Mouse (Mus musculus) layer of hippocampus, adult 8-10 months (tissue): ENCODE data around the gene Zbtb2. TPM values are rescaled to one million over a fixed set of nuclear protein-coding genes. Genes with fewer than 3 reads are reported as not detected.
"Not testable (repeated sequence)": the region's sequence is repeated elsewhere in the genome, so short reads cannot be mapped to it uniquely, and the experiment has no call there.

Experiments used
- DNase-seq, 2 experiments: peaks; one replicate each; pipeline ENCODE4 v3.0.0; 2022; ENCODE audit warnings: low spot score in 2 of 2
- total RNA-seq, 4 experiments: library from RNA; stranded (reverse); gene quantifications; 2 replicates each; pipeline ENCODE4 v1.2.4; 2022

Zbtb2 gene
- 10 to 100 TPM; 11.9 to 14.7 (median 13.0) TPM for total RNA-seq

- DNase-seq, result peak; percentile 54 to 58
These were observed at the start of gene Zbtb2 for GRCm38 (mm10) chr10:4387701-4388383. Gene Zbtb2 (minus strand): TSS chr10:4388108.

DNA sequence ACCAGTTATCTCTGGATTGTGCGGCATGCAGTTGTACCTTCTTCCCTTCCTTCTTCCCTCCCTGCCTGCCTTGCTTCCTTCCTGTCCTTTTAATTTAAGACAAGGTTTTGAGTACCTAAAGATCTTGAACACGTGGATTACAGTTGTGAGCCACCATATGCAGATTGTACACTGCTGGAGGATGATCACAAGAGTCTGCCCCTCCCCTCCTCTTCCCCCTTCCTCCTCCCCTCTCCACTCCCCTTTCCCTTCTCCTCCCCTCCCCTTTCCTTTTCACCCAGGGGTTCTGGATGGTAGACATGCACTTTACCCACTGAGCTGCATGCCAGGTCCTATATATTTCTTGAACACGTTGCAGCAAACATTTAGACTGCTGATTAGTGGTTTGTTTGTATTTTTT lies 47.5 kb upstream of the Zbtb2 start:
- no peak for DNase-seq

GRCm38 (mm10) chr10:4433871-4434270 lies 46.0 kb upstream of the Zbtb2 start:
- DNase-seq, result not testable (repeated sequence)

- DNase-seq, result no peak
These were observed 45.3 kb upstream of the Zbtb2 start for GRCm38 (mm10) chr10:4432996-4433755.

DNA sequence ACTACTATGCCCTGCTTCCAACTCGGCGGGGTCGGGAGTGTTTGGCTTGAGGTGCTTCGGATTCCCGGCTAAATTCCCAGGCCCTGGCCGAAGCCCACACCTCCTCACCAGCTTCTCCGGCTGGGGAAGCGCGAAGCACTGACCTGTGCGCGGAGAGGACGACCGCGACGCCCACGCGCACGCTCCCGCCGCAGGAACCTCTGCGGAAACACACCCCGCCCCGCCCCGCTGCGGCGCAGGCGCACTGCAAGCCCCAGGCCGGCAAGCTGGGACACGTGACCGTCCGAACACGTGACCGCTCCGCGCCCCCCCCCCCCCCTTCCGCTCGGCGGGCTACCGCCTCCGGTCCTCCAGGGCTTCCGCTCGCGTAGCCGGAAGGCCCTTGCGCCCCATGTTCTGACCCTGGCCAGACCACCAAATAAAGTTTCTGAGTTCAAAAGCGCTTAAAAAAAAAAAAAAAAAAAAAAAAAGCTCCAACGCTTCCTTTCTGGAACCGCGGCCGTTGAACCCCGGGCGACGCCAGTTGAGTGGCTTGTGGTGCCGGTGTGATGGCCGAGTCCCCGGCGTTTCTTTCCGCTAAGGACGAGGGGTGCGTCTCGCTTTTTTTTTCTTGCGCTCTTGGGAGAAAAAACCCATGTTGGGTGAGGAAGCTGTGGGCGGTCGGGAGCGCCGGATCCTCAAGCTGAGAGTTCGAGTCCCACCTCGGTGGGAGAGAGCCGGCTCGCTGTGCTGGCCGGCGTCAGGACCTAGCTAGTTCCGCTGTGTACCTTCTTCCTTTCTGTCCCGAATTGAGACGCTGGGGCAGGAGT lies 44.4 kb upstream of the Zbtb2 start, which contains the start of the genes Rmnd1 and Armt1:
Gene Rmnd1, minus strand, starts transcription at position 266 of the 809 bp plus-strand sequence.
Gene Armt1, plus strand, starts transcription at position 345 of the 809 bp plus-strand sequence.
- DNase-seq, result peak; percentile 88 to 93

- no peak for DNase-seq
These were observed 43.8 kb upstream of the Zbtb2 start for GRCm38 (mm10) chr10:4431746-4432122.

DNA sequence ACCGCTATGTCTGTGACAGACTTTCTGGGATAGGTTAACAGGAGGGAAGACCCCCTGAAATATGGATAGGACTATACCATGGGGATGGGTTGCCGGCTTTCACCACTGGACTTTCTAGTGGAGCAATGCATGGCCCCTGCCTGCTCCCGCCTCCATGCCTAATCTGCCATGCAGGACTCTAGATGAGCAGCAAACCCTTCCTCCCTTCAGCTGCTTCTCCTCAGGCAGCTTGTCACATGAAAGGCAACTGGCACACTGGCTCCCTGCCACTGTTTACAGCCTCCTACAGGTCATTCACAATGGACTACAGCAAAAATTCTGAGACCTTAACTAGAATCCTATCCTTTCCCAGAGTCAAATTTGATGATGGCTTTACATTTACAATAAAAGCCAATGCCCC lies 42.9 kb upstream of the Zbtb2 start:
- DNase-seq, result no peak

GRCm38 (mm10) chr10:4430399-4430798 lies 42.5 kb upstream of the Zbtb2 start:
- DNase-seq, result no peak

DNA sequence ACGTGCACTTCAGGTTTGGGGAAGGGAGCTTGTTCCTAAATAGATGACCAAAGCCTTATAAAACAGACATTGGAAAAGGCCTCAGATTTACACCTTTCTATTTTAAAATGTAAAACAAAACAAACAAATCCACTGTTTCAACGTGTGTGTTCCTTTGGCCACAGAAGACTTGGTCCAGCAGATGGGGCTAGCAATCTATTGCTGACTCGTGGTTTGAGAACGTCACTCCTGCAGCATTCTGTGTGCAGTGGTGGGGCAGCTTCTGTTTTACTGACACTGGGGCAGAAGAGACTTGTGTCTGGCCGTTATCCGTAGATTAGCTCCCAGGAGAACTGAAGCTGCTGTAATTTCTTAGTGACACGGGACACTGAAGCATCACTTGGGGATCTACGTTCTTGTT lies 37.3 kb upstream of the Zbtb2 start:
- DNase-seq, result no peak

DNA sequence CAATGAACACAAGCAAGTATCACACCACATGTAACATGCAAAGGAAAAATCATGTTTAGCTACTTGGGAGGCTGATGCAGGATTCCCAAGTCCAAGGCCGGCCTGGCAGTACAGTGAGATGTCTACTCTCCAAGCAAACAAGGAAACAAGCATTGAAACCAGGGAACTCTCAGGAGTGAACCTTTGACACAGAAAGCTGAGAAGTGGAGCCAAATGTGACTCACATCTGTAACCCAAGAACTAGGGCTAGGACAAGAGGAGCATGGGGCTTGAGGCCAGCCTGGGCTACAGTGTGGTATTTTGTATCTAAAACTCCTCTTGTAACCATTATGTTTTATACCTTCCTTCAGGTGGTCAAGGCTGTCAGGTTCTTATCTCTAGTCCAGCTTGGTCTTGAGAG lies 19.3 kb upstream of the Zbtb2 start:
- no peak for DNase-seq

DNA sequence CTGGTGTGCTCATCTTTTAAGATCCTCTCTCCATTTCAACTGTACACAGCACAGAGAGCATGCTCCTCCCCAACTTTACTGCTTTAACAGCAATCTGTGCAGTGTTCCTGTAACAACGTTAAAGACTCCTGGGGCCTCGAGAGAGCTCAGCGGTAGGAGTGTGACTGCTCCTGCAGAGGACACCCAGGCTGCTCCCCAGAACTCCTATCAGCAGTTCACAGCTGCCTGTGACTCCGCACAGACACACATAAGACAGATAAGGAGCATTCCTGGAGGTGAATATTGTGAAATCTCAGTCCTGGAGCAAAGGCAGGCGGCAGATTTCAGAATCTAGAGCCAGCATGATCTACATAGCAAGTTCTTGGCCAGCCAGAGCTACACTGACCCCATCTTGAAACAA lies 17.6 kb upstream of the Zbtb2 start:
- no peak for DNase-seq

DNA sequence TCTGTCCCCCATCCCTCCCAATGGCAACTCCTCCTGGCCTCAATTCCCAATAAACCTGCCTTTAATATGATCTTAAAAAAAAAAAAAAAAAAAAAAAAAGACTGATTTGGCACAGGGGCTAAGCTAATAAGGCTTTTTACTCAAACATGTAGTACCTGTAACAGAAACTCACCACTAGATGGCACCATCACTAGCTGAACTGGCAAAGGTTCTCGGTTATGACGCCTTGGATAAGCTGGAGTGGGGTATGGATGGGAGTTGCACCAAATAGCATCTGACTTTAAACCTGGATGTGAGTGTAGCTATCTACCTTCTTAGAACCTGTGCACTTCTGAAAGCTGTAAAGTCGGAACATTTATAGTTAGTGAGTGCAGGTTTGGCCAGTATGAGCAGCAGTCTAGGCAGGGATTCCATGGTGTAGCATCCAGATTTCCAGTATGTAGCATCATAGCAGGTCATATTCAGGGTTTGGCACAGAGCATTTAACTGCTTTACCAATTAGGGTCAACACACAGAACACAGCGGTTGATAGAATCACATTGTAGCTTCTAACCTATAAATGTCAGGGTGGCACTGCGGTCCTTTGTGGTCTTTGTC lies 17.1 kb upstream of the Zbtb2 start:
- DNase-seq, result no peak

- no peak for DNase-seq
These were observed 10.2 kb upstream of the Zbtb2 start for GRCm38 (mm10) chr10:4398058-4398457.

DNA sequence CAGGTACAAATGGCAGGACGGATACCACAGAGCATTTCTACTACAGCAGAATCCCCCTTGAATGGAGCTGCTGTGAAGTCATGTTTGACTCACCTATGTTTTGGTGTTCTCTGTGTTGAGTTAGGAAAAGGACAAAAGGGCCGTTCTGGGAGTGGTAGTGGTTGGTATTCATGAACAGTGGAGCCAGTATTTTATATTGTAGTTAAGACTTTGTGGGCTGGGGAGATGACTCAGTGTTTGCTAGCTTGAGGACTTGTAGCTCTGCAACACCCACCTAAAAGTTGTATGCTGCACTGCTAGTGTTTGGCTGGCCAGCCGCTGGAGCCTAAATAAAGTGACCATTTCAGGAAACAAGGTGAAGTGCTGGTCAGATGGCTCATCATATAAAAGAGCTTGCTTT lies 7.4 kb upstream of the Zbtb2 start:
- DNase-seq, result no peak

- no peak for DNase-seq
These were observed 3.9 kb upstream of the Zbtb2 start for GRCm38 (mm10) chr10:4391851-4392250.

GRCm38 (mm10) chr10:4391076-4391475 lies 3.2 kb upstream of the Zbtb2 start:
- no peak for DNase-seq

DNA sequence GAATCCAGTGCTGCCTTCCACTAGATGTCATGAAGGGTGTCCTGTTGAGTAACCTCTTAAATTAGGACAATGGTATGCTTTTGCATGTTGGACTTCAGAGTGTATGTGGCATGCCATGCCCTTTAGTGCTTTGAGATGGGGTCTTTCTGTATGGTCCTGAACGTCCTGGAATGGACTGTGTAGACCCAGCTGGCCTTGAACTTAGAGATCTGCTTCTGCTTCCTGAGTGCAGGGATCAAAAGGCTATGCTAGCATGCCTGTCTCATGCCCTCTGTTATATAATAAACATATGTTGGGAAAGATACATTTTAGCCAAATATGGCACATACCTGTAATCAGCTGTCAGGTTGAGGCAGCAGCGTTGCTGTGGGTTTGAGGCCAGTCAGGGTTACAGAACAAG lies 2.6 kb upstream of the Zbtb2 start:
- no peak for DNase-seq

DNA sequence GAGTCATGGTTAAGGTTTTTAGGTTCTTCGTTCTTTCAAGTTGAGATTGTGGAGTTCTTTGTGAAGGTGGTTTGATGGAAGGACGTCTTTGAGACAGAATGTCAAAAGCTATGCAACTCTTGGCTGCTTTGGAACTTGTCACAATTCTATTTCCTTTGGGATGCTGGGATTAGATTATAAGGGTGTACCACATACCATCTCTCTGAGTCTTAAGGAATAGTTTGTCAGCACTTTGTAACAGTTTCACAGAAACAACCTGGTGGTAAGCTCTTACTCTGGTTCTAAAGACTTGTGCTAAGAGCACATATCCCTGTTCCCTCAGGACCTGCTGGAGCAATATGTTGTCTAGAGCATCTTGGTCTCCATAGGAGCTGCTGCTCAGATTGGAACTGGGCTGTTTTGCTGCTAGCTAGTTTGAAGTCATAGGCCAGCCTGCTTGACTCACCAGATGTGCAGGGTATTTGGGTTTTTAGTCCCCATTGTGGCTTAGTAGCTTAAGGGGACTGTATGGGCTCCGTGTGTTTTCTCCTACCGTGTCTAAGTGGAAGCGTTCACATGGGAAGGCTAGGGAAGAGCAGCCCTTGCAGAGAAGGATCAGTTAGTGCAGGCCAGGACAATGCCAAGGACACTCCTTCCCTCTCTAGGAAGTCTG lies 1.7 kb upstream of the Zbtb2 start:
- no peak for DNase-seq

- no peak for DNase-seq
These were observed 1.1 kb upstream of the Zbtb2 start for GRCm38 (mm10) chr10:4389036-4389435.

DNA sequence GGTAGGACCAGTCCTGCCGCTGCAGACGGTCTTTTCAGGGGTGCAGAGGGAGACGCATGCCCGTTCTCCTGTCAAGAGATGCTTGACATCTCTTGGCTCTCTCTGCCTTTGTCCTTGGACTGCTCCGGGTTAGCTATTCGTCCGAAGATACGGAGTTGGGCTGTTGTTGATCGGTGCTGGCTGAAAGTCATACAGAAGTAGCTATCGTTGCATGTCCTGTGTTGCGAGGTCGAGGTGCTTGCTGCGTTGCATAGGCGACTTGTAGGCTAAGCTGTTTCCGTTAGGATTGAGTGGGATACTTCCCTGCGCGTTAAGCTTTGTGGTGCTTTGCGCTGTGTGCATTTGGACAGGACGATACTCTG lies 457 bp upstream of the Zbtb2 start:
- DNase-seq, result no peak
